Mouse (Mus musculus): ENCODE measurements around the gene Gm29797. TPM values are rescaled to one million over a fixed set of nuclear protein-coding genes. Genes with fewer than 3 reads are reported as not detected.
A peak's percentile ranks its signal among the peaks of the same experiment; 100 is the strongest.

Gm29797 gene
- polyA plus RNA-seq, 1 experiment from 2014 or later: not detected

DNA sequence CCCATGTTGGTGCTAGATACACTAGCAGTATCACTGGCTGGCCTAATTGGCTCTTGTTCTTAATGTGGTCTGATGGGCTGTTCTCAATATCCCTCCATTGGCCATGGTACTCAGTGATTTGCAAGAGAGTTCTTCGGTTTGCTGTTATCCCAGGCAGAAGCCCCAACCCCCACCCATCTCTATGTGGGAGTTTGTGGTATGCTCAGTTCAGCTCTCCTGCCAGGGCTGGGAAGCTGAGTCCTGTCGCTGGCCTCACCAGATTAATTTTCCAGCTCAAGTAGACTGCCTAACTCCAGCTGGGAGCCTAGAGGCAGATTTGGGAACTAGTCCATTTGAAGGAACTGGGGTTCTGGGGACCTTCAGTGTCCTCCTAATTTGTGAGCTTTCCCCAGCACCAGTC lies 607 bp downstream of the Gm29797 start:
- 57% methylated on average over 2 of the region's 2 CpGs for WGBS

DNA sequence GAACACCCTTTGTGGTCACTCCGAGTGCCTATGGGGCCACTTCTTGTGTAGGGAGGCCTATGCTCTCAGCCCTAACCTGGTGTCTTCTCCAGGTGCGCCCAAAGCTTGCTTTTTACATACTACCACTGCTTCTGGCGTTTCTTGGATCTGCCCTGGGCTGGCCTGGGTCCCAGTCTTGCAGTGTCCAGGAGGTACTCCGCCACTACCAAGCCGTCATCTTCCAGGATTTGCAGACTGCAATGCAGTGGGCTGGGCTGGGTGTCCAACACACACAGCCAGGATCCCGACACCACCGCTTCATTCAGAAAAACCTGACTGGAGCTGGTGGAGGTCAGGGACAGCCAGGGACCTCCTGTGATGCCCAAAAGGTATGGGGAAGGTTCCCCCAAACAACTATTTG lies 1.7 kb downstream of the Gm29797 start:
- H3K36me3 ChIP-seq: peaks cover 30% of the 10 kb centered on the region
- WGBS: 80% methylated on average over 7 of the region's 7 CpGs
- no peaks in the 10 kb centered on the region for H3K9me3 ChIP-seq
- H3K9ac ChIP-seq: no peak overlapping the region
- no peak overlapping the region for H3K27ac ChIP-seq
- H3K4me3 ChIP-seq: no peak overlapping the region
- no peak overlapping the region for H3K4me2 ChIP-seq
- no peaks in the 10 kb centered on the region for H3K27me3 ChIP-seq
- no peaks in the 10 kb centered on the region for H3K4me1 ChIP-seq
- no peak for ATAC-seq (ENCODE audit: borderline replicate concordance, extremely low read depth, low FRiP score, low TSS enrichment)

More for the DNA sequence above, 607 bp downstream of the Gm29797 start:
- Histone ChIP-seq H3K36me3 (peaks cover 37% of the 10 kb centered on the region), H3K4me2 (no peak overlapping the region), H3K9me3 (no peaks in the 10 kb centered on the region), H3K27ac (no peak overlapping the region), H3K9ac (no peak overlapping the region), H3K4me3 (no peak overlapping the region), H3K4me1 (no peaks in the 10 kb centered on the region), H3K27me3 (no peaks in the 10 kb centered on the region)
- ATAC-seq (ENCODE audit: borderline replicate concordance, extremely low read depth, low FRiP score, low TSS enrichment): no peak

DNA sequence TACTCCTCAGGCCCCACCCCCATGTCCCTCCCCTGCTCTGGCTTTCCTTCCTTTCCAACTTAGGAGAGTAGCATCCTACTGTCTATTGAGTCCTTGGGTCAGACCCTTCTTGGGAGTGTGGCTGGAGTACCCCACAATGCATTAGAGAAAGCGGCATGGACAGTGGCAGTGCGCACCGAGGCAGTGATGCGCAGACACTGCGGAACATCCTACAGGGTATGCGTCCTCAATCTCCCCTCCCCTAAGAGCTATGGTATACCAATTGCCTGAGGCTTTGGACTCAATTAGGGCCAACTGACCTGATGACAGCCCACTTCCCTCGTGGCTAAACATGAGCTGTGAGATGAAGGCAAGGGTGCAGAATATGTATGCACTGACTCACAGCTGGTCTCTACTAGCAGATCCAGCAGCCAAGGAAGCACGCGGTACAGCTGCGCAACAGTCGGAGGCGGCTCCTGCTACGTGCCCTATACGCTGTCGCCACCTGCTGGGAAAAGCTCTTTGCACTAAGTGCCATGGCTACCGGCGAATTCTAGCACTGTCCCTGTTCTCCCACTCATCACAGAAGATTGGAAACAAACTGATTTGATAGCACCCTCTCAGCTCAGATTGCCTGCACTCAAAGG lies 2.2 kb downstream of the Gm29797 start:
- H3K27me3 ChIP-seq: no peaks in the 10 kb centered on the region
- 40% methylated on average over 17 of the region's 17 CpGs for WGBS
- no peak for ATAC-seq (ENCODE audit: borderline replicate concordance, extremely low read depth, low FRiP score, low TSS enrichment)
- H3K9ac ChIP-seq: no peak overlapping the region
- H3K4me3 ChIP-seq: no peak overlapping the region
- H3K4me1 ChIP-seq: no peaks in the 10 kb centered on the region
- H3K9me3 ChIP-seq: no peaks in the 10 kb centered on the region
- peaks cover 26% of the 10 kb centered on the region for H3K36me3 ChIP-seq
- no peak overlapping the region for H3K27ac ChIP-seq
- H3K4me2 ChIP-seq: no peak overlapping the region

GRCm38 (mm10) chr2:181659609-181660055 lies 2.8 kb downstream of the Gm29797 start:
- no peak overlapping the region; the same call in 1 of the 2 replicates for H3K27ac ChIP-seq

DNA sequence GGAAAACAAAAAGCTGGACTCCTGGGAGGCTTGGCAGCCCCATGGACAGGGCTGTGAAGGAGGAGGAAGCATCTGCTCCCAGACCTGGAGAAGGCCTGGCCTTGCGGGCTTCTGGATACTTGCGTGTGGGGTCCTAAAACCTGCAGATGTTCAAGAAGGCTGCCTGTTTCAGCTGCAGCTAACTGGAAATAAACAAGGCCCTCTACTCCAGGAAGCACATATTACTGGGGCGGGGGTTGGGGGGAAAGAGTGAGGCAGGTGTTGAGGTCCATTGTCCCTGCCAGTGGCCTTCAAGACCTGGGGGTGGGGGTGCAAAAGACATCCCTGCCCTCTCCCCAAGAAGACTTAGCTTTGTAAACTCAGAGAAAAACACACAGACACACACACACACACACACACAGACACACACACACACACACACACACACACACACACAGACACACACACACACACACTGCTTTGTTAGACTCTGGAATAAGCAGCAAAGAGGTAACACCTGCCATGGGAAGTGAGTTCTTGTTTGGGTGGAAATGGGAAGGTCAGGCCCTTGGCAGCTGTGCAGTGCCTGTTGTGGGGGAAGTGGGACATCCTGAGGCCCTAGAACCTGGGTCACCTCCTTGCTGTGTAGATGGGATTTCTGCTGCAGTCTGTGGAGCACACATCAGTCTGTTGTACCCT lies 5.9 kb downstream of the Gm29797 start:
- 81% methylated on average over 3 of the region's 3 CpGs for WGBS
- no peak overlapping the region for H3K4me2 ChIP-seq
- H3K9ac ChIP-seq: no peak overlapping the region
- H3K27ac ChIP-seq: peak overlapping the region; percentile 71
- peak; percentile 51 for ATAC-seq (ENCODE audit: borderline replicate concordance, extremely low read depth, low FRiP score, low TSS enrichment)
- H3K4me3 ChIP-seq: no peak overlapping the region
- H3K4me1 ChIP-seq: no peaks in the 10 kb centered on the region
- no peaks in the 10 kb centered on the region for H3K36me3 ChIP-seq
- no peaks in the 10 kb centered on the region; the same call in 1 of the 2 replicates for H3K27me3 ChIP-seq
- H3K9me3 ChIP-seq: no peaks in the 10 kb centered on the region

More at GRCm38 (mm10) chr2:181659609-181660055, 2.8 kb downstream of the Gm29797 start:
- H3K36me3 ChIP-seq: peaks cover 23% of the 10 kb centered on the region
- no peaks in the 10 kb centered on the region for H3K4me1 ChIP-seq
- no peaks in the 10 kb centered on the region for H3K9me3 ChIP-seq
- no peak overlapping the region for H3K9ac ChIP-seq
- H3K27me3 ChIP-seq: no peaks in the 10 kb centered on the region
- no peak overlapping the region for H3K4me2 ChIP-seq
- peak; percentile 84 for ATAC-seq (ENCODE audit: borderline replicate concordance, extremely low read depth, low FRiP score, low TSS enrichment)
- H3K4me3 ChIP-seq: no peak overlapping the region
- 5% methylated on average over 9 of the region's 9 CpGs for WGBS

GRCm38 (mm10) chr2:181663298-181663630 lies 6.4 kb downstream of the Gm29797 start:
- Histone ChIP-seq H3K9ac (no peak overlapping the region), H3K27me3 (peaks cover 5% of the 10 kb centered on the region; the same call in 1 of the 2 replicates), H3K4me3 (no peak overlapping the region), H3K4me1 (no peaks in the 10 kb centered on the region), H3K9me3 (no peaks in the 10 kb centered on the region), H3K36me3 (no peaks in the 10 kb centered on the region), H3K4me2 (no peak overlapping the region), H3K27ac (peak overlapping the region; percentile 62)
- WGBS: 16% methylated on average over 4 of the region's 4 CpGs
- peak; percentile 31; the same call in 1 of the 2 replicates for ATAC-seq (ENCODE audit: borderline replicate concordance, extremely low read depth, low FRiP score, low TSS enrichment)

- WGBS: 3% methylated on average over 56 of the region's 56 CpGs
- H3K4me2 ChIP-seq: peak overlapping the region; percentile 80
- ATAC-seq (ENCODE audit: borderline replicate concordance, extremely low read depth, low FRiP score, low TSS enrichment): no peak
- H3K36me3 ChIP-seq: no peaks in the 10 kb centered on the region
- peaks cover 19% of the 10 kb centered on the region for H3K4me1 ChIP-seq
- peak overlapping the region; percentile 29; the same call in 1 of the 2 replicates for H3K27ac ChIP-seq
- H3K9me3 ChIP-seq: no peaks in the 10 kb centered on the region
- peaks cover 55% of the 10 kb centered on the region for H3K27me3 ChIP-seq
- H3K4me3 ChIP-seq: peak overlapping the region; percentile 49
- H3K9ac ChIP-seq: peak overlapping the region; percentile 31
These were observed 13.6 kb downstream of the Gm29797 start for GRCm38 (mm10) chr2:181670285-181670912.

GRCm38 (mm10) chr2:181670913-181671311 lies 14.1 kb downstream of the Gm29797 start:
- H3K9ac ChIP-seq: peak overlapping the region; percentile 31
- peak overlapping the region; percentile 80 for H3K4me2 ChIP-seq
- peaks cover 24% of the 10 kb centered on the region for H3K4me1 ChIP-seq
- under 1% methylated on average over 41 of the region's 41 CpGs for WGBS
- no peaks in the 10 kb centered on the region for H3K36me3 ChIP-seq
- H3K27ac ChIP-seq: peak overlapping the region; percentile 29
- H3K27me3 ChIP-seq: peaks cover 55% of the 10 kb centered on the region
- no peaks in the 10 kb centered on the region for H3K9me3 ChIP-seq
- ATAC-seq (ENCODE audit: borderline replicate concordance, extremely low read depth, low FRiP score, low TSS enrichment): no peak
- peak overlapping the region; percentile 49 for H3K4me3 ChIP-seq

- peak within 1 kb of the TSS; percentile 49 for H3K4me3 ChIP-seq
- no peaks in the 10 kb centered on the region for H3K36me3 ChIP-seq
- no peaks in the 10 kb centered on the region for H3K9me3 ChIP-seq
- WGBS: 0% methylated on average over 43 of the region's 43 CpGs
- H3K9ac ChIP-seq: peak within 1 kb of the TSS; percentile 31
- peaks cover 55% of the 10 kb centered on the region for H3K27me3 ChIP-seq
- peak within 1 kb of the TSS; percentile 29 for H3K27ac ChIP-seq
- H3K4me1 ChIP-seq: peaks cover 24% of the 10 kb centered on the region
- peak; percentile 43; the same call in 1 of the 2 replicates for ATAC-seq (ENCODE audit: borderline replicate concordance, extremely low read depth, low FRiP score, low TSS enrichment)
- H3K4me2 ChIP-seq: peak within 1 kb of the TSS; percentile 80
These were observed 14.5 kb downstream of the Gm29797 start, which contains the start of gene Sox18 for GRCm38 (mm10) chr2:181671326-181671725. Gene Sox18 (minus strand): TSS chr2:181671640.

- no peak for ATAC-seq (ENCODE audit: borderline replicate concordance, extremely low read depth, low FRiP score, low TSS enrichment)
- Histone ChIP-seq H3K27me3 (peaks cover 55% of the 10 kb centered on the region), H3K4me3 (peak overlapping the region; percentile 49; the same call in 1 of the 2 replicates), H3K4me2 (peak overlapping the region; percentile 80), H3K9me3 (no peaks in the 10 kb centered on the region), H3K9ac (no peak overlapping the region), H3K36me3 (no peaks in the 10 kb centered on the region), H3K4me1 (peaks cover 24% of the 10 kb centered on the region), H3K27ac (no peak overlapping the region)
- WGBS: 31% methylated on average over 7 of the region's 7 CpGs
These were observed 15.2 kb downstream of the Gm29797 start for GRCm38 (mm10) chr2:181671984-181672383.

- Histone ChIP-seq H3K9ac (no peak overlapping the region), H3K36me3 (no peaks in the 10 kb centered on the region), H3K9me3 (no peaks in the 10 kb centered on the region), H3K27me3 (peaks cover 49% of the 10 kb centered on the region), H3K27ac (0 out of 2 replicates have a peak overlapping the region, but pooled peaks have one; percentile 35), H3K4me3 (no peak overlapping the region), H3K4me1 (peaks cover 24% of the 10 kb centered on the region), H3K4me2 (no peak overlapping the region)
- 65% methylated on average over 1 of the region's 1 CpGs for WGBS
- ATAC-seq (ENCODE audit: borderline replicate concordance, extremely low read depth, low FRiP score, low TSS enrichment): no peak
These were observed 16.7 kb downstream of the Gm29797 start for GRCm38 (mm10) chr2:181673501-181673900.

DNA sequence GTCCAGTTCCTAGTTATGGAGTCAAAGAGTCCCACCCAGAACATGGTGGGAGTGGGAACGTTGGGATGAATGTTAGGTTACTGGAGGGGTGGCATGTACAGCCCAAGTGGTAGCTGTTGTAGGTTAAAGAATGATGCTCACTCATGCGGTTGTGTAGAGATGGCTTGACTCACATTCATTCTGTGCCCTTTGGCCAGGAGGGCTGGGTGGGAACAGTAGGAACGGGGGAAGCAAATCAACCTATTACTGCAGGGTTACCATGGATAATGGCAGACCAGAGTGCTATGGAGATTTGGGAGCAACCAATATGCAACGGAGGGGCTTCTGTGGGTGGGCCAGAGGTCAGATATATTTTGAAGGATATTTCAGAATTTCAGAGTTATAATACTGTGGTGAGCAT lies 18.1 kb downstream of the Gm29797 start:
- Histone ChIP-seq H3K4me2 (no peak overlapping the region), H3K9me3 (no peaks in the 10 kb centered on the region), H3K27ac (peak overlapping the region; percentile 79; the same call in 1 of the 2 replicates), H3K9ac (no peak overlapping the region), H3K4me3 (no peak overlapping the region), H3K27me3 (peaks cover 36% of the 10 kb centered on the region), H3K4me1 (peaks cover 31% of the 10 kb centered on the region), H3K36me3 (no peaks in the 10 kb centered on the region)
- 75% methylated on average over 4 of the region's 4 CpGs for WGBS
- ATAC-seq (ENCODE audit: borderline replicate concordance, extremely low read depth, low FRiP score, low TSS enrichment): no peak
